Mouse (Mus musculus) midbrain, embryonic 11.5 days (tissue): ENCODE measurements at regions not wholly inside any gene's neighbourhood (a gene's known extent, or its start where the extent isn't known, plus 50 kb on each side); places are given as distances from the start of the nearest gene placed in this dataset.

Experiments
- ATAC-seq: fragments of 200-750 bp; cut with Nextera tagmentation; 2 replicates; pipeline ENCODE4 v1.8.0; 2017; ENCODE audit warnings: moderate TSS enrichment, moderate library complexity; ENCODE audit not compliant: low FRiP score
- DNase-seq: peaks from one replicate; pipeline ENCODE4 v3.0.0; 2015; ENCODE audit warnings: low spot score; ENCODE audit errors: missing footprints
- H3K27ac ChIP-seq: fragments of 300-500 bp; sonication (generic); 2 replicates; pipeline ENCODE4 v1.5.1; 2014; ENCODE audit warnings: low read depth, low read length
- H3K27me3 ChIP-seq: fragments of 300-500 bp; sonication (generic); 2 replicates; pipeline ENCODE4 v1.6.1; 2014; ENCODE audit warnings: mild to moderate bottlenecking, low read length, moderate library complexity, mixed read lengths; ENCODE audit not compliant: control insufficient read depth, insufficient read depth
- H3K36me3 ChIP-seq: fragments of 300-500 bp; sonication (generic); 2 replicates; pipeline ENCODE4 v1.6.1; 2014; ENCODE audit warnings: mild to moderate bottlenecking, low read length, moderate library complexity, mixed read lengths; ENCODE audit not compliant: control insufficient read depth, insufficient read depth
- H3K4me1 ChIP-seq: fragments of 300-500 bp; sonication (generic); 2 replicates; pipeline ENCODE4 v1.6.1; 2014; ENCODE audit warnings: low read length; ENCODE audit not compliant: control insufficient read depth, insufficient read depth
- H3K4me2 ChIP-seq: fragments of 300-500 bp; sonication (generic); 2 replicates; pipeline ENCODE4 v1.6.1; 2014; ENCODE audit warnings: mild to moderate bottlenecking, moderate library complexity
- H3K4me3 ChIP-seq: fragments of 300-500 bp; sonication (generic); 2 replicates; pipeline ENCODE4 v1.5.1; 2014; ENCODE audit warnings: low read depth, low read length
- H3K9ac ChIP-seq: fragments of 300-500 bp; sonication (generic); 2 replicates; pipeline ENCODE4 v1.6.1; 2014; ENCODE audit warnings: low read length
- H3K9me3 ChIP-seq: fragments of 300-500 bp; sonication (generic); 2 replicates; pipeline ENCODE4 v1.6.1; 2016; ENCODE audit warnings: low read length; ENCODE audit not compliant: control insufficient read depth
- WGBS: fragments of 180-500 bp; shearing (Covaris S2); extraction: QIAGEN DNeasy Blood & Tissue Kit; methylation state at CpG from one replicate; pipeline ENCODE4 v1.1.7; 2014; 5-methylcytosine and 5-hydroxymethylcytosine counted together

DNA sequence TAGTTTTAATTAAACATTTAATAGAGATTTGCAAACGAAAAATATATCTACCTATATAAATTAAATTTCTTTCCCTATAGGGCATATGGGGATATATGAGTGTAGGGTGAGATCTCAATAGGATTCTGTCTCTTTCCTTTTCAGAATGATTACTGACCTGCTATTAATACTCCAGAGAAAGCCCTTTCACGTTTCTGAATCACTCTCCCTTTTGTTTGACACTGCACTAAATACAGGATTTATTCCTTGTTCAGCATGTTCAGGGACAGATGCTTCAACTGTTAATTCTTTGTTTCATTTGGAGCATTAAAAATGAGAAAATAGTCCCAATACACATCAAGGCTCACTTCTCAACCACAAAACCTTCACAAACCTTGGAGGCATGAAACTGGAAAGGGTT, 1397.7 kb downstream of the Stim2 start:
- H3K4me1 ChIP-seq: no peaks in the 10 kb centered on the region
- no peak overlapping the region for H3K27ac ChIP-seq
- H3K4me3 ChIP-seq: no peak overlapping the region
- no peaks in the 10 kb centered on the region for H3K27me3 ChIP-seq
- DNase-seq (peak; percentile 26), ATAC-seq (no peak)
- H3K4me2 ChIP-seq: no peak overlapping the region
- WGBS: 44% methylated on average over 2 of the region's 2 CpGs
- no peak overlapping the region for H3K9ac ChIP-seq
- H3K9me3 ChIP-seq: no peaks in the 10 kb centered on the region
- no peaks in the 10 kb centered on the region for H3K36me3 ChIP-seq

DNA sequence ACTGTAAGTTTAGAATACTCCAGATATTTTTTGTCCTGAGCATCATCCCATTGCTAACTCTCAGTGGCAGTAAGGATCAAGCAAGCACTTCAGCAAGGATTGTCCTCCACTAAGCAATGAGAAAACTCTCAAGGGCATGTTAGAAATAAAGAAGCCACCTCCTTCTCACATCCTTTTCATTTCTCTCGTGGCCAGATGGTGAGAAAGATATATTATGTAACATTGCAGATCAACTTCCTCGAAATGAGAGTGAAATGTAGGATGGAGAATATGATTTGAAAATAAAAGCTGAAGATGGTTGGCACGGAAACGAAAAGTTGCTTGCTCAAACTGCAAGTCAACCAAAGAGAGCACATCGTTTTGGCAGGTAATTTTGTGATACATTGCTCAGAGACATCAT, 1417.8 kb downstream of the Stim2 start:
- no peak for ATAC-seq
- Histone ChIP-seq H3K4me3 (no peak overlapping the region), H3K27me3 (no peaks in the 10 kb centered on the region), H3K27ac (no peak overlapping the region), H3K9me3 (no peaks in the 10 kb centered on the region), H3K9ac (no peak overlapping the region), H3K4me2 (no peak overlapping the region), H3K36me3 (no peaks in the 10 kb centered on the region), H3K4me1 (no peaks in the 10 kb centered on the region)
- WGBS: 83% methylated on average over 5 of the region's 5 CpGs
- no peak for DNase-seq

DNA sequence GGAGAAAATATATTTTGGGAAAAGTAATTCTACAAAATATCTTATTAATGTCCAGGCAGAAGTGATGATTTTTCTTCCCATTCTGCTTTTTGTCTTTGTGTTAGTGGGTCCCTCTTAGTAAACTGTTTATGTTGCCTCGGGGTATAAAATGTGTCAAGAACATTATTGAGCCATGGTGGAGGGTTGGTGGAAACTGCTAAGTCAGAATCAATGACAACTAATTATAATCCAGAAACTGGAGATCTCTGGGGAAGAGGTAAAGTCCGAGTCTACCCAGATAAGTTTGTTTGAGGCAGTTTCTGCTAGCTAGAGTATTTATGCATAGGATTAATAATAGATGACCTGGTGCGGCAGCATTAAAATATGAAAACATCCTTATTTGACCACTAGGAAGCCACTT, 1440.9 kb downstream of the Stim2 start:
- Histone ChIP-seq H3K36me3 (no peaks in the 10 kb centered on the region), H3K27me3 (no peaks in the 10 kb centered on the region), H3K4me3 (no peak overlapping the region), H3K27ac (no peak overlapping the region), H3K4me1 (no peaks in the 10 kb centered on the region), H3K9ac (no peak overlapping the region), H3K4me2 (no peak overlapping the region), H3K9me3 (no peaks in the 10 kb centered on the region)
- 74% methylated on average over 3 of the region's 3 CpGs for WGBS
- ATAC-seq (no peak), DNase-seq (no peak)

DNA sequence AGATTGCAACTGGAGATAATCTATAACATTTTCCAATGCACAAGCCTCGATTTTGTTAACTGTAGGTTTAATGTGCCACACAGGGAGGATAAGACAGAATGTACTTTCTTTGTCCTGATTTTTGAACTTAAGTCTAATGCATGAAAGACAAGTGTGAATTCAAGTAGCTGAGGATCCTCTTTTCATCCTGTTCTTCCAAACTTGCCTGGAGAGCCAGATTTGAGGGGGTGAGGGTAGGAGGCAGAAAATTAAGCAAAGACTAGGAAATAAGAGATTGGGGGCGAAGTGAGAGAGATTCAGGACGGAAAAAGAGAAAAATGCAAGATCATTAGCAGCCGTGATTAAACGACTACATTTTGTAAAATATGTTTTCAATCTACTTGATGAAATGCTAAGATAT, 1450.8 kb downstream of the Stim2 start:
- DNase-seq: no peak
- no peak overlapping the region for H3K27ac ChIP-seq
- H3K27me3 ChIP-seq: no peaks in the 10 kb centered on the region
- H3K9ac ChIP-seq: no peak overlapping the region
- no peak overlapping the region for H3K4me2 ChIP-seq
- WGBS: 85% methylated on average over 5 of the region's 5 CpGs
- H3K36me3 ChIP-seq: no peaks in the 10 kb centered on the region
- no peak overlapping the region for H3K4me3 ChIP-seq
- no peaks in the 10 kb centered on the region for H3K4me1 ChIP-seq
- no peaks in the 10 kb centered on the region for H3K9me3 ChIP-seq
- ATAC-seq: no peak
